Mouse (Mus musculus) forebrain, embryonic 12.5 days (tissue): ENCODE measurements around the gene Dppa5a. TPM values are rescaled to one million over a fixed set of nuclear protein-coding genes. Genes with fewer than 3 reads are reported as not detected.
A peak's percentile ranks its signal among the peaks of the same experiment; 100 is the strongest.
"Not testable (repeated sequence)": the region's sequence is repeated elsewhere in the genome, so short reads cannot be mapped to it uniquely, and the experiment has no call there.

Experiments used
- ATAC-seq: fragments of 200-750 bp; cut with Nextera tagmentation; 2 replicates; pipeline ENCODE4 v1.8.0; 2017; ENCODE audit warnings: moderate TSS enrichment; ENCODE audit not compliant: low FRiP score
- H3K27ac ChIP-seq: fragments of 300-500 bp; sonication (generic); 2 replicates; pipeline ENCODE4 v1.5.1; 2016; ENCODE audit warnings: mild to moderate bottlenecking
- H3K27me3 ChIP-seq: fragments of 300-500 bp; sonication (generic); 2 replicates; pipeline ENCODE4 v1.6.1; 2016; ENCODE audit warnings: mild to moderate bottlenecking
- H3K36me3 ChIP-seq: fragments of 300-500 bp; sonication (generic); replicated peaks from 2 replicates; pipeline ENCODE4 v1.6.1; 2016; ENCODE audit warnings: mild to moderate bottlenecking
- H3K4me1 ChIP-seq: fragments of 300-500 bp; sonication (generic); 2 replicates; pipeline ENCODE4 v1.6.1; 2016
- H3K4me2 ChIP-seq: fragments of 300-500 bp; sonication (generic); 2 replicates; pipeline ENCODE4 v1.6.1; 2016; ENCODE audit warnings: mild to moderate bottlenecking, moderate library complexity
- H3K4me3 ChIP-seq: fragments of 300-500 bp; sonication (generic); replicated peaks from 2 replicates; pipeline ENCODE4 v1.5.1; 2016; ENCODE audit warnings: mild to moderate bottlenecking
- H3K9ac ChIP-seq: fragments of 300-500 bp; sonication (generic); 2 replicates; pipeline ENCODE4 v1.6.1; 2016; ENCODE audit warnings: mild to moderate bottlenecking
- H3K9me3 ChIP-seq: fragments of 300-500 bp; sonication (generic); 2 replicates; pipeline ENCODE4 v1.6.1; 2016
- WGBS: fragments of 180-500 bp; shearing (Covaris S2); methylation state at CpG from one replicate; pipeline ENCODE4 v1.1.7; 2016; 5-methylcytosine and 5-hydroxymethylcytosine counted together
- polyA plus RNA-seq: library from polyadenylated mRNA; unstranded; fragments of >200 nt; fragmentation: Nextera tagmentation; extraction: Ambion mirVana; gene quantifications from 2 replicates; pipeline ENCODE4 v1.2.1, GENCODE M21; 2016

Gene Dppa5a
- 0.81 and 1.8 TPM in 2 replicates for polyA plus RNA-seq

DNA sequence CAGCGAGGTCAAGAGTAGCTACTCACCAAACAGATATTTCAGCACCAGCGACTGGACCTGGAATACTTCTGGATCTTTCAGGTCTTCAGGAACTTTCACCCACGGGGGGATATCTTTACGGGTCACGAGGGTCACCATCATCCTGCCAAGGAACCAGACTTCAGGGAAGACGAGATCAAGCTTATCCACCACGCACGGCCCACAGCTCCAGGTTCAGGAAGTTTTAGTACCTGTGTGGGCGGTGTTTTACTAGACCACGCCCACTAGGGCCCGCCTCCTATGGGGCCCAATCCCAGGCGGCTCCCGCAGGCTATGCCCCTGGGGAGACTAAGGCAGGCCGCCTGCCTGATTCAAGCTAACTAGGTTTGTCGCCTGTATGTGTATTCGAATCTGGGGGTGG, at the start of gene Dppa5a:
TSS of gene Dppa5a (minus strand) at position 219 of the 400 bp plus-strand sequence.
- 93% methylated on average over 16 of the region's 16 CpGs for WGBS
- not testable (repeated sequence) for ATAC-seq, H3K27me3 ChIP-seq

GRCm38 (mm10) chr9:78401596-78401995, 33.6 kb upstream of the Dppa5a start:
- ATAC-seq, result no peak
- H3K27ac ChIP-seq, result no peak overlapping the region
- no peak overlapping the region for H3K4me3 ChIP-seq
- 87% methylated on average over 7 of the region's 7 CpGs for WGBS
- no peaks in the 10 kb centered on the region for H3K4me1 ChIP-seq
- no peak overlapping the region for H3K4me2 ChIP-seq
- peaks cover 14% of the 10 kb centered on the region for H3K27me3 ChIP-seq
- no peaks in the 10 kb centered on the region for H3K9me3 ChIP-seq
- no peak overlapping the region for H3K9ac ChIP-seq
- H3K36me3 ChIP-seq, result no peaks in the 10 kb centered on the region

More for the DNA sequence above, at the start of gene Dppa5a:
- H3K4me1 ChIP-seq, H3K4me2 ChIP-seq, H3K9me3 ChIP-seq, H3K27ac ChIP-seq, H3K9ac ChIP-seq, H3K4me3 ChIP-seq, H3K36me3 ChIP-seq: not testable (repeated sequence)

DNA sequence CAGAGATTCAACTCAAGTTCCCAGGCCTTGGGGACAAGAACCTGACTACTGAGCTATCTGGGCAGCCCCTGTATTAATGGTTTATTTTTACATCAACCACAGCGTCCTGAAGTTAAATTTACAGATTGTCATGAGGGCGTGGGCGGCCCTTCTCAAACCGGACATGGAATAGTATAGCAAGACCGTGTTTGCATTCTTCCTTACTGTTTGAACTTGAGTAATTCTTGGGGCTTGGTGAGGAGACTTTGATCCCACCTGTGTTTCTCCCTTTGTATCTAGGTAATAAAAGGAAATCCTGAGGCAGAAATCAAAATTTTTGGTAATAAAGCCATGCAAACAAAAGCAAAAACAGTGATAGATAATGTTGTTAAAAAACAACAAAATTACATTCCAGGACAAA, 32.6 kb upstream of the Dppa5a start:
- Histone ChIP-seq H3K36me3 (no peaks in the 10 kb centered on the region), H3K4me1 (peaks cover 5% of the 10 kb centered on the region), H3K9ac (no peak overlapping the region), H3K4me3 (no peak overlapping the region), H3K9me3 (no peaks in the 10 kb centered on the region), H3K27me3 (peaks cover 24% of the 10 kb centered on the region), H3K27ac (no peak overlapping the region), H3K4me2 (no peak overlapping the region)
- WGBS, result 88% methylated on average over 5 of the region's 5 CpGs
- no peak for ATAC-seq

DNA sequence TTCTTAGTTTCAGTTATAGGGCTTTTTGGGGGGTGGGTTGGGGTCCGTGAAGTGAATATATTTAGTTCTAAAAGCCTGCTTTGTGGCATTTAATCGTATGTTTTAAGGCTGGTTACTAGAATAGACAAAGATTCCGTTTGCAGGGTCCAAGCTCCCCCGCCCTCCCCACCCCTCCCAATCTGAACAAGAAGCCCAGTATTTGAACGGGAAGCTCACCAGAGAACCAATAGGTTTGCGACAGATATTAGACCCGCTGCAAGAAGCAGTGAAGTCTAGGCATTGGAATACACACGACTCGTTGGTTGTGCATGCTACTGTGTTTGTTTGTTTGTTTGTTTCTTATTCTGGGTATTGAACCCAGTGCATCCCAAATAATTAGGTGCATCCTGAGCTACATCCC, 28.5 kb upstream of the Dppa5a start:
- 66% methylated on average over 9 of the region's 9 CpGs for WGBS
- H3K4me2 ChIP-seq, result 0 out of 2 replicates have a peak overlapping the region, but pooled peaks have one; percentile 54
- H3K27ac ChIP-seq, result no peak overlapping the region
- no peak for ATAC-seq
- H3K4me3 ChIP-seq, result no peak overlapping the region
- H3K9ac ChIP-seq, result no peak overlapping the region
- H3K27me3 ChIP-seq, result peaks cover 58% of the 10 kb centered on the region
- H3K36me3 ChIP-seq, result no peaks in the 10 kb centered on the region
- H3K4me1 ChIP-seq, result peaks cover 5% of the 10 kb centered on the region
- H3K9me3 ChIP-seq, result no peaks in the 10 kb centered on the region

GRCm38 (mm10) chr9:78395630-78396351, 27.8 kb upstream of the Dppa5a start, which contains the start of gene Ddx43:
Gene Ddx43 (plus strand): TSS chr9:78395777.
- H3K27ac ChIP-seq, result no peak within 1 kb of the TSS
- peaks cover 5% of the 10 kb centered on the region for H3K4me1 ChIP-seq

DNA sequence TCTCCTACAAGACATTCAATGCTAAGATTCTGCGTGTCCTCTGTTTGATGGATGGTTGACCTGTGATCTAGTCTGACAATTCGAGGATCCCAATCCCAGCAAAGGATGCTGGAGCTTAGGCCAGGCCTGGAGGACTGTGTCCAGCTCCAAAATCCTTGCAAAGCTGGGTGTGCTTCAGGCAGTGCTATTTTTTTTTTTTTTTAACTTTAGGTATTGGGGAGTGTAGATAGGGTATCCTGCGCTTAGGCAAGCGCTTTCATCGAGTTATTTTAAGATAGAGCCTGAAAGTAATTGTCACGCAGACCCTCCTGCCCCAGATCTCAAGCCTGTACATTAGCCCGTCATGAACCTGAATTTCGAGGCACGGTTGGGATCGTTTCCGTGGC, 27.3 kb upstream of the Dppa5a start:
- Histone ChIP-seq H3K9me3 (no peaks in the 10 kb centered on the region), H3K4me3 (peak overlapping the region; percentile 38), H3K27ac (no peak overlapping the region), H3K36me3 (no peaks in the 10 kb centered on the region), H3K4me1 (peaks cover 5% of the 10 kb centered on the region), H3K9ac (no peak overlapping the region), H3K27me3 (peaks cover 60% of the 10 kb centered on the region), H3K4me2 (peak overlapping the region; percentile 54)
- peak; percentile 36; the same call in 1 of the 2 replicates for ATAC-seq
- WGBS, result 40% methylated on average over 11 of the region's 11 CpGs

More at GRCm38 (mm10) chr9:78395630-78396351, 27.8 kb upstream of the Dppa5a start, which contains the start of gene Ddx43:
- peak; percentile 97 for ATAC-seq
- Histone ChIP-seq H3K4me2 (peak within 1 kb of the TSS; percentile 54), H3K4me3 (peak within 1 kb of the TSS; percentile 38), H3K9ac (peak within 1 kb of the TSS; percentile 29; the same call in 1 of the 2 replicates), H3K27me3 (peaks cover 59% of the 10 kb centered on the region), H3K36me3 (no peaks in the 10 kb centered on the region), H3K9me3 (no peaks in the 10 kb centered on the region)
- 5% methylated on average over 79 of the region's 93 CpGs for WGBS

- no peaks in the 10 kb centered on the region for H3K9me3 ChIP-seq
- no peaks in the 10 kb centered on the region for H3K36me3 ChIP-seq
- H3K27me3 ChIP-seq, result peaks cover 60% of the 10 kb centered on the region
- no peak for ATAC-seq
- no peak overlapping the region for H3K4me2 ChIP-seq
- H3K9ac ChIP-seq, result no peak overlapping the region
- H3K4me1 ChIP-seq, result peaks cover 5% of the 10 kb centered on the region
- H3K27ac ChIP-seq, result no peak overlapping the region
- no peak overlapping the region for H3K4me3 ChIP-seq
- 66% methylated on average over 7 of the region's 7 CpGs for WGBS
Observed at GRCm38 (mm10) chr9:78394602-78395001, 26.6 kb upstream of the Dppa5a start.

DNA sequence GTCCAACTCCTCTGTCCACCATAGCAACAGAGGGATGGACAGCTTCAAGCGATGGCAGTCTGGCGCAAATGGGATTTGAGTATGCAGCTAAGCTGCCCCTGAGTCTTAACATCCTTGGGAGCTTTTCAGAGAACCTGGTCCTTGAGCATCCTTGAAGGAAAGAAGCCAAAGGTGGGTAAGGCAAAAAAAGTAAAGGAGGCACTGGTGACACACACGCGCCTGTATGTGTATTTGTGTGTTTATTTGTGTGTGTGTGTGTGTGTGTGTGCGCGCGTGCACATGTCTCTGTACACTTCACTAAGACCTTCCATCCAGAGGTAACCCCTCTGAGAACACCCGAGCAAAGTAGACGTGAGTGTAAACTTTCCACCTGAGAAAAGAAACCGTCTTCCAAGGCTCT, 25.8 kb upstream of the Dppa5a start:
- ATAC-seq, result no peak
- WGBS, result 86% methylated on average over 10 of the region's 10 CpGs
- Histone ChIP-seq H3K27me3 (peaks cover 60% of the 10 kb centered on the region), H3K4me2 (no peak overlapping the region), H3K4me1 (peaks cover 5% of the 10 kb centered on the region), H3K9ac (no peak overlapping the region), H3K4me3 (no peak overlapping the region), H3K27ac (no peak overlapping the region), H3K9me3 (no peaks in the 10 kb centered on the region), H3K36me3 (no peaks in the 10 kb centered on the region)

DNA sequence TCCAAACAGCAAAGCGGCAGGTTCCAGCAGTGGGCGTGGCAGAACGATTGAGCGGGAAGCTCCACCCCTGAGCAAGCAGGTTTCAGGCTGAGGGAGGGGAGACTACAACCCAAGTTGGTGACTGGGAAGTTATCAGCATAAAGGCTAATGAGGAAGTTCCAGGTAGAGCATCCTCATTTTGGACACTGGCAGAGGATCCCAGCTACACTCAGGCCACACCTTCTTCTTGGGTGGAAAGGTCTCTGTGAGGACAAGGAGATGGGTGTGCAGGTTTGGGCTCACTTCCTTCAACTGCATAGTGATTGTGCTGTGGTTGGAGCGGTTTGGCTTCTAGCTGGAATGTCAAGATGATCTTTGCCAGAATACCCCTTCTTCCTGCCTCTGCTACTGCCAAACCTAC, 22.0 kb upstream of the Dppa5a start:
- no peak overlapping the region for H3K9ac ChIP-seq
- H3K27me3 ChIP-seq, result peaks cover 30% of the 10 kb centered on the region
- 61% methylated on average over 5 of the region's 5 CpGs for WGBS
- no peaks in the 10 kb centered on the region for H3K4me1 ChIP-seq
- no peak overlapping the region for H3K27ac ChIP-seq
- no peaks in the 10 kb centered on the region for H3K36me3 ChIP-seq
- no peak overlapping the region for H3K4me2 ChIP-seq
- H3K9me3 ChIP-seq, result no peaks in the 10 kb centered on the region
- ATAC-seq, result no peak
- H3K4me3 ChIP-seq, result no peak overlapping the region

DNA sequence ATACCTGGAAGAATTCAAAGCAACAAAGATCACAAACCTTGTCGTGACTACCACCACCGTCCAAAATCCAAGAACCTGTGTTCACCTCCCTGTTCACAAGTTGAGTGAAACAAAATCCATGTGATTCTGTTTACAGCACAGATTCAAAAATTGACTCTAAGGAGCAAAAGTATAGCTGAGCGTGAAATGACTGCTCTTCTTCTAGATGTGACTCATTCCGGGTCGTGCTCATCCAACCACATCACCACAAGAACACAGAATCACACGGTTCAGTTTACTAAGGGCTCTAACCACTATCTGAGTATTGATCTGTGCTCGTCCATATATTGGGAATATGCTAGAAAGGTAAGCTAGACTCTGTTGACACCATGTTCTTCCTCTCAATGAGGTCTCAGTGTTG, 19.0 kb upstream of the Dppa5a start:
- H3K27ac ChIP-seq, result no peak overlapping the region
- ATAC-seq, result no peak
- WGBS, result 86% methylated on average over 7 of the region's 7 CpGs
- H3K4me3 ChIP-seq, result no peak overlapping the region
- H3K27me3 ChIP-seq, result peaks cover 3% of the 10 kb centered on the region; the same call in 1 of the 2 replicates
- H3K9me3 ChIP-seq, result no peaks in the 10 kb centered on the region
- no peak overlapping the region for H3K4me2 ChIP-seq
- H3K36me3 ChIP-seq, result no peaks in the 10 kb centered on the region
- no peaks in the 10 kb centered on the region for H3K4me1 ChIP-seq
- no peak overlapping the region for H3K9ac ChIP-seq

- H3K27ac ChIP-seq, result no peak overlapping the region
- H3K4me1 ChIP-seq, result no peaks in the 10 kb centered on the region
- WGBS, result 49% methylated on average over 3 of the region's 3 CpGs
- H3K4me3 ChIP-seq, result no peak overlapping the region
- H3K4me2 ChIP-seq, result no peak overlapping the region
- H3K9ac ChIP-seq, result no peak overlapping the region
- 0 out of 2 replicates have a peak, but pooled peaks cover 2% of the 10 kb centered on the region for H3K27me3 ChIP-seq
- H3K36me3 ChIP-seq, result no peaks in the 10 kb centered on the region
- no peaks in the 10 kb centered on the region for H3K9me3 ChIP-seq
- no peak for ATAC-seq
Observed at GRCm38 (mm10) chr9:78385893-78386292, 17.9 kb upstream of the Dppa5a start.

DNA sequence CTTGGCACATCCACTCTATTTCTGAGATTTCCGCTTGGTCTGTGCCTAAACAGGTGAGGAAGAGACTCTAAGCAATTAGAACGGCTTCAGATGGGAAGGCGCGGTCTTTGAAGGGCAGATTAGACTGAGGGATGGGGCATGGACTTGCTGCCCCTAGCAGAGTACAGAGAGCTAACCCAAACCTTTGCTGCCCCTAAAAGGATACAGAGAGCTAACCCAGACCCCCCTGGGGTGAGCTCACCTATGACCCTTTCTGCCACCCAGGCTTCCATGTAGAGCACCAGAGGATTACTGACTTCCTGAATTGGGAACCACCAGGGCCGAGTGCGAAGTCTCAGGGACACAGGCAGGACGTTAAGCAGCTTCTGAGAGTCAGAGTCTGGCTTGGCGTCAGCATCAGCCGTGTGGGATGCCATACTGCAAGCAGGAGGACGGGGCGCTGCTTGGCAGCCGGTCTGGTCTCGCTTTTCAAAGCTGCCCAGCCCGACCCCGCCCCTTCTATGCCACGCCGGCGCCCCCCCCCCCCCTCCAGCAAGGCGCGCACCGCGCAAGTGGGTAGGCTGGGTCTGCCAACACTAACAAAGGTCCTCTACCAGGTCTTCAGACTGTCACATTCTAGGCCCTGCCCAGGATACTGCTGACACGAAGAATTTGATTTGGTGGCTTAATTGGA, 10.3 kb upstream of the Dppa5a start, which contains the start of gene Ooep:
TSS of gene Ooep (minus strand) at position 613 of the 673 bp plus-strand sequence.
- H3K9ac ChIP-seq, result peak within 1 kb of the TSS; percentile 49
- H3K4me3 ChIP-seq, result peak within 1 kb of the TSS; percentile 36
- 3% methylated on average over 20 of the region's 23 CpGs for WGBS
- no peaks in the 10 kb centered on the region for H3K36me3 ChIP-seq
- H3K4me2 ChIP-seq, result peak within 1 kb of the TSS; percentile 62
- peaks cover 13% of the 10 kb centered on the region for H3K4me1 ChIP-seq
- H3K27ac ChIP-seq, result no peak within 1 kb of the TSS
- peak; percentile 92 for ATAC-seq
- peaks cover 14% of the 10 kb centered on the region; the same call in 1 of the 2 replicates for H3K27me3 ChIP-seq
- H3K9me3 ChIP-seq, result no peaks in the 10 kb centered on the region
